Mouse (Mus musculus) small intestine, adult 2 months (tissue): ENCODE measurements around the gene Edem1.

ENCODE experiments used
- CTCF ChIP-seq: fragments of 200-500 bp; IDR thresholded peaks from 2 replicates; pipeline ENCODE4 v1.5.1; 2012; ENCODE audit warnings: low read depth, mild to moderate bottlenecking, control low read depth, inconsistent platforms, low read length, moderate library complexity, mixed read lengths; ENCODE audit not compliant: insufficient replicate concordance, insufficient read length; ENCODE audit errors: extremely low read depth
- POLR2A ChIP-seq: fragments of 200-500 bp; IDR thresholded peaks from 2 replicates; pipeline ENCODE4 v1.6.1; 2012; ENCODE audit warnings: low read depth, mild to moderate bottlenecking, control low read depth, inconsistent platforms, low read length, moderate library complexity

DNA sequence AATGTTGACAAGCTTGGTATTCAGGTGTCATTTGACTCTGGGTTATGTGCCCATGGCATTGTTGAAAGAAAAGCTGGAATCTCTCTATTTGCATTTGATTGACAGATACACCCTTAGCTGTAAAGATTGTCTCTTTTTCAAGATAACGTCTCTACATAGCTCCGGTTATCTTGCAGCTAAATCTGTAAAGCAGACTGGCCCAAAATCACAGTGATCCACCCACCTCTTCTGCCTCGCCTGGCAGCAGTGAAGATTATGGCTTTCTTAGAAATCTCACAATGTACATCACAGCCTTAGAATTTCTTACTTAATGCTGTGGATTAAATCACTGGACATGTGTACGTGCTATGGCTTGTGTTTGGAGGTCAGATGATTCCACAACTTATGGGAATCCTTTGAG, 10.9 kb upstream of the Edem1 start:
- no peak for TF ChIP-seq CTCF
- TF ChIP-seq POLR2A = no peak
